Mouse (Mus musculus) kidney, adult 2 months (tissue): ENCODE data around the gene Fcho1. TPM values are rescaled to one million over a fixed set of nuclear protein-coding genes. Genes with fewer than 3 reads are reported as not detected.
"Not testable (repeated sequence)": the region's sequence is repeated elsewhere in the genome, so short reads cannot be mapped to it uniquely, and the experiment has no call there.

Source experiments
- DNase-seq: peaks from one replicate; pipeline ENCODE4 v3.0.0; 2021
- H3K27ac ChIP-seq: fragments of 200-500 bp; 2 replicates; pipeline ENCODE4 v1.5.1; 2012; ENCODE audit warnings: low read depth, low read length, control low read depth, inconsistent platforms; ENCODE audit not compliant: insufficient read depth
- H3K27me3 ChIP-seq: fragments of 200-500 bp; replicated peaks from 2 replicates; pipeline ENCODE4 v1.6.1; 2012; ENCODE audit warnings: mild to moderate bottlenecking, moderate library complexity, low read length, inconsistent platforms; ENCODE audit not compliant: control insufficient read depth, insufficient read depth
- H3K36me3 ChIP-seq: fragments of 200-500 bp; 2 replicates; pipeline ENCODE4 v1.6.1; 2012; ENCODE audit warnings: mild to moderate bottlenecking, moderate library complexity, low read length, inconsistent platforms; ENCODE audit not compliant: control insufficient read depth, insufficient read depth
- H3K4me1 ChIP-seq: fragments of 200-500 bp; 2 replicates; pipeline ENCODE4 v1.6.1; 2011; ENCODE audit warnings: low read length; ENCODE audit not compliant: control insufficient read depth, insufficient read depth
- H3K4me3 ChIP-seq: fragments of 200-500 bp; 2 replicates; pipeline ENCODE4 v1.5.1; 2011; ENCODE audit warnings: mild to moderate bottlenecking, low read depth, low read length, control low read depth; ENCODE audit not compliant: insufficient read depth
- CTCF ChIP-seq: fragments of 200-500 bp; conservative IDR thresholded peaks from 2 replicates; pipeline ENCODE4 v1.5.1; 2011; ENCODE audit warnings: low read depth, mild to moderate bottlenecking, control low read depth, low read length, moderate library complexity, mixed read lengths; ENCODE audit not compliant: insufficient read depth, insufficient read length
- POLR2A ChIP-seq: fragments of 200-500 bp; IDR thresholded peaks from one replicate; pipeline ENCODE4 v1.6.1; 2011; ENCODE audit warnings: low read depth, low read length, control low read depth
- WGBS: fragments of 180-500 bp; shearing (Covaris S2); methylation state at CpG from one replicate; pipeline ENCODE4 v1.1.7; 2018; 5-methylcytosine and 5-hydroxymethylcytosine counted together
- polyA plus RNA-seq: library from polyadenylated mRNA; depleted of rRNA; stranded (reverse); fragments of >200 nt; gene quantifications from 2 replicates; pipeline ENCODE4 v1.2.3, GENCODE M21; 2012; rRNA removed

Gene Fcho1
- polyA plus RNA-seq = 4.2 and 9.5 TPM in 2 replicates

DNA sequence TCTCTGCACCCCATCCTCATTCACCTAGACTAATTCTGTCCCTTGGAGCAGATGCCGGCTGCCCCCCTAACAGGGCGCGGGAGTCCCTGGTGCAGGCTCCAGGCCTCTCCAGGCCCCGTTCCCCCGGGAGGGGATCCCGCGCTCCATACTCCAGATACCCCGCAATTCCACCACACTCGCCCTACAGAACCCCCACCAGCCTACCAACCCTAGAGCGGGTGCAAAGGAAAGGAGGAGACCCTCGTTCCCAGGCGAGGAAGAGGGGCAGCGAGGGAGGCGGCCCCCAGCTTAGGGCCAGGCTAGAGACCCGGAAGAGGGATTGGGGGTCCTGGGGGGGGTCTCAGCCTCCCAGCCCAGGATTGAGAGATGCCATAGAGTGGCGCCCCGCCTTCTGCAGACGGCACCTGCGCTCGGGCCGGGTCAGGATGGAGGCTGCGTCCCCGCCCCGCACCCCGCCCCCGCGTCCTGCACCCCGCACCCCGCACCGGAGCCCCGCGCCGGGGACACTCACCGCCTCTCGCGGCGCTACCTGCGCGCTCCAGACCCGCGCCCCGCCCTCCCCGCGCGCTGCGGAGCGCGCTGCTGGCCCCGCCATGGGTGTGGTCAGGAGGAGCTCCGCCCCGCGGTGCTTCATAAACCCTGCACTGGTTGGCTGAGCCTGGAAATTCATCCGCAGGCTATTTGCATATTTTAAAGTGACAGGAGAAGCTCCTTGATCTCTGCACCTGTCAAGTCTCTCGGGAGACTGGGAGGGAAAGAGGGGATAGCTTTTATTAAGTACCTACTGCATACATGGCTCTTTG, at the start of gene Fcho1:
Fcho1 (minus strand) TSS at position 595 of the 803 bp plus-strand sequence.
- peak; percentile 71 for DNase-seq
- WGBS = 2% methylated on average over 44 of the region's 54 CpGs
- H3K4me3 ChIP-seq = peak within 1 kb of the TSS; percentile 38
- H3K36me3 ChIP-seq = no peaks in the 10 kb centered on the region
- TF ChIP-seq POLR2A (no peak), CTCF (no peak)
- H3K27ac ChIP-seq = no peak within 1 kb of the TSS
- H3K27me3 ChIP-seq = no peaks in the 10 kb centered on the region
- H3K4me1 ChIP-seq = no peaks in the 10 kb centered on the region

DNA sequence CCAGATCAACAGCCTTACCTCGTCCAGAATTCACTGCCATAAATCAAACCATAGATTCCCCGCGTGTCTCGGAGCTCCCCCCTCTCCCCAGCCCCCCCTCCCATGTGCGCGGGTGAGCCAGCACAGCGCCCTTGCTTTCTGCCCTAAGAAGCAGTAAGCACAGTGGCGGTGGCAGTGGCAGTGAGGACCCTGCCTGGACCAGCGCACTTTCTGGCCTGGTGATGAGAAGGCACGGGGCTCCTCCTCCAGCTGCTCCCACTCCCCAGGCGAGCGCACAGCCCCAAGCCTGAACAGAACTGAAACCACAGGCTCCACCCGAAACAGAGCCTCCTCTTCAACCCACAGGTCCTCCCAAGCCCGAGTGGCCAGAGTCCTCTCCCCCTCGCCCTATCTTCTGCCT, 45.8 kb upstream of the Fcho1 start:
- no peaks in the 10 kb centered on the region for H3K36me3 ChIP-seq
- H3K27me3 ChIP-seq = no peaks in the 10 kb centered on the region
- no peak overlapping the region for H3K4me3 ChIP-seq
- no peak for TF ChIP-seq POLR2A
- no peak for TF ChIP-seq CTCF
- DNase-seq = no peak
- H3K4me1 ChIP-seq = no peaks in the 10 kb centered on the region
- WGBS = 90% methylated on average over 15 of the region's 15 CpGs
- no peak overlapping the region for H3K27ac ChIP-seq

DNA sequence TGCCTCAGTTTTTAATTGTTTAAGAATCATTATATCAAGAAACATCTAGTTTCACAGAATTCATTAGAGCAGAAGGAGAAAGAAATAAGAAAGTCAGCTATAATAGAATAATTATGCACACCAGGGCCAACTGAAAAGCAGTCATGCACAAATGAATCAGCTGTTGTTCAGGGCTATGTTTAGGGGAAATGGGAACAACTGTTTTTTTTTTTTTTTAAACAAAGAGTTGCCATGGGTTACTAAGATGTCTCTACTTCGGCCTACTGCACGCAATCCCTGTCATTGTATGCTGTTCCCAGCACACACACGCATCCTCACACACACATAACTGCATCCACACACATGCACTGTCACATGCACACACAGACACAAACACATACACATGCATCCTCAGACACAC, 33.3 kb upstream of the Fcho1 start:
- Histone ChIP-seq H3K36me3 (no peaks in the 10 kb centered on the region), H3K4me3 (no peak overlapping the region), H3K4me1 (no peaks in the 10 kb centered on the region), H3K27me3 (no peaks in the 10 kb centered on the region), H3K27ac (no peak overlapping the region)
- no peak for DNase-seq
- 80% methylated on average over 3 of the region's 3 CpGs for WGBS
- TF ChIP-seq CTCF (no peak), POLR2A (no peak)

DNA sequence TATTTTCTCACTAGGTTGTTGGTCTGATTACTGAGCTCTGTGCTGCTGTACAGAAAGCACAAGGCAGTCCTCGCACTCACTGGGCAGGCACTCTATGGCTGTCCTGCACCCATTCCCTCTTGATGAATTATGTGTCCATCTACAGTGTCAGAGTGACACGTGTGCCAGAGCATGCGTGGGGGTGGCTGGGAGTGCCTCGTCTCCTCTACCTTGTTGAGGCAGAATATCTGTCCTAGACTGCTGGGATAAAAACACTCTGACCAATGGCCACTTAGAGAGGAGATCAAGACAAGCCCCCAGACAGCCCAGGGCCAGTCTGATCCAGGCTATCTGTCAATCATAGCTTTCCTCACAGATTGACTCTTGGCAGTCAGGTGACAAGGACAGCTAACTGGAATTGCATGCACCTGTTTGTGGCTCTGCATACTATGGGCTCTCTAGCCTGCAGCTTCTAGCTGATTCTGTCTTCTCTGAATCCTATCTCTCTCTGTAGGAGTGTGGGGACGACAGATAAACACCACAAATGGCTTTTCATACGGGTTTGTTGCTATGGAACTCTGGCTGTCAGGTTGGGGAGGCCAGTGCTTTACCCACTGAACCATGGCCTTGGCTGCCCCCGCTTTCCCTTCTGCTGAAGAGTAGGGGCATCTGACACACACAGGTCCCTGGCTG, 27.5 kb upstream of the Fcho1 start:
- not testable (repeated sequence) for DNase-seq, H3K27me3 ChIP-seq, H3K4me3 ChIP-seq, H3K36me3 ChIP-seq, H3K27ac ChIP-seq, H3K4me1 ChIP-seq
- 47% methylated on average over 7 of the region's 7 CpGs for WGBS

DNA sequence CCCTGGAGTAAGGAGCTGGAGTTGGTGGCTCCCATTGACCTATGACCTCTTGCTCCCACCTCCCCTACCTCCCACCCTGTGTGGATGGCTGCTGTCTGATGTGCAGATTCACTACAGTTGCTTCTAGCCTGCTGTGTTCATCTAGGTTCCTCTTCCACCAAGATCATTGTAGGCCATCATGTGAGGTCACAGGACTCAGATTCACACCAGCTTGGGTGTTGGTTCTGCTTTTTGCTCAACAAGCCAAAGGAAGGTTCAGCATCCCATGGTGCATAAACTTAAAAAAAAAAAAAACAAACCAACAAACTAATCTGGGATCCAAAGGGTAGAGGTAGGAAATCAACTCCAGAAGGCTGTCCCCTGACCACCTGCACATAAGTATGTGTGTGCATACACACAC, 26.7 kb upstream of the Fcho1 start:
- not testable (repeated sequence) for H3K4me3 ChIP-seq, H3K27me3 ChIP-seq, H3K27ac ChIP-seq, DNase-seq, H3K36me3 ChIP-seq, H3K4me1 ChIP-seq

DNA sequence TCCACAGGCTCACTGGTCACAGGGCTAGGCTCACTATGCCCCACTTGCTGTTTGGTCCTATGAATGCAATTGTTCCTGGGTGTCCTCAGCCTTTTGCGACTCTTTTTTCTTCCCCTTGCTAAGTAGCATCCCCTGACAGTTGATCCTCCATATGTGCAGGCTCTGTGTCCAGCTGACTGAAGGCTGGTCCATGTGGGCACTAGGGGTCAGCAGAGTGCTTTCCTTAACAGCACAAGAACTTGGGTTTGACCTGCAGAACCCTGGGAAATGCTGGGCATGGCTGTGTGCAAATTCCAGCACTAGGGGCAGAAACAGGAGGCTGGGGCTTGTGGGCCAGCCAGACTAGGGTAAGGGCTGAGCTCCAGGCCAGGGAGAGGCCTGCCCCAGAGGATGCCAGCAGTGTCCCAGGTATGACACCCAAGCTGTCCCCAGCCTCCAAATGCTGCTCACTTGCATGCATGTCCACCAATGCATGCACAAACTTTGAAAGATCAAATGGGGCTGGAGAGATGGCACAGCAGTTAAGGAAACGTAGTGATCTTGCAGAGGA, 25.9 kb upstream of the Fcho1 start:
- 36% methylated on average over 2 of the region's 2 CpGs for WGBS
- not testable (repeated sequence) for H3K27me3 ChIP-seq, H3K4me1 ChIP-seq, H3K4me3 ChIP-seq, H3K27ac ChIP-seq, H3K36me3 ChIP-seq
- DNase-seq = peak; percentile 50
- TF ChIP-seq CTCF = peak; percentile 39; the same call in 1 of the 2 replicates

DNA sequence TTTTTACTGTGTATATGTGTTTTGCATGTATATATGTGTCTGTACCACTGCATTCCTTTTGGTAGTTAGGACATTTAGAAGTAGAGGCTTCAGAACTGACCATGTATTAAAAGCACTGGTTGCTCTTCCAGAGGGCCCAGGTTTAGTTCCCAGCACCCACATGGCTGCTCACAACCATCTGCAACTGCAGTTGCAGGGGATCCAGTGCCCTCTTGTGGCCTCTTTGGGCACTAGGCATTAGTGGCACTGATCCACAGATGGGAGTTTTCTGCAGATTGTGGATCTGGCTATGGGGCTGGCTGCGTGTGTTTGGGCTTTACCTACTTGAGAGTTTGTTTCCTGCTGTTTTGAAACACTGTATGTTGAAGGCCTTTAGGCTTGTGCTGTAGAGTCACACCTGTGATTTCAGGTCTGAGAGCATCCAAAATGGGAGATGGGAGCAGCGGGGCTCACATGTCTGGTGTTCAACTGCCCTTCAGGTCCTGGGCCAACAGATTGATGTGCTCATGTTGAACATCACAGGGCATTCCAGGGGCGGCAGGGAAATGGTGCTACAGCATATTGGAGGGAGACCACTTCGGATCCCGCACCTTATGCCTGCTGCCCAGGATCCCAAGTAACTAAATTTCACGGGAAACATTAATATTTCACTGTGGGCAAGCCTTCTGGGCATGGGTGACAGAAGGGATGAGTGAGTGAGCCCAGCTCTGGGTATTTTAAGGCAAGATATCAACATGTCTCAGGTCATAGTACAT, 24.0 kb upstream of the Fcho1 start:
- 87% methylated on average over 6 of the region's 6 CpGs for WGBS
- not testable (repeated sequence) for H3K4me1 ChIP-seq, DNase-seq, H3K27ac ChIP-seq, H3K36me3 ChIP-seq, H3K4me3 ChIP-seq, H3K27me3 ChIP-seq

DNA sequence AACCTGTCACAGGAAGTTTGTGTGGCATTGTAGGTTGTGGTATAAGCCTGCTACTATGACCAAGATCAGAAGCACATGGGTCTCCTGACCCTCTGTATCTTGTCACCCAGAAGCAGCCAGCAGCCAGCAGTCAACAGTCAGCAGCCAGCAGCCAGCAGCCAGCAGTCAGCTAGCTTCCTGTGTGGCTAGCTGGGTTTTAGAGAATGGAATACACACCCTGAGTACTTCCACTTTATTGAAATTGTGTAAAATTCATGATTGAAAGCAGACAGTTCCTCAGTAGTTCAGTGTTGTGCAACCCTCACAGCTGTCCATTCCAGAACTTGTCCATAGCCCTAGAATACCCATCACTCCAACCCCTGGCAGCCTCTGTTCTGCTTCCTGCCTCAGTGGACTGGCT, 21.6 kb upstream of the Fcho1 start:
- not testable (repeated sequence) for DNase-seq

More for the DNA sequence above, 21.6 kb upstream of the Fcho1 start:
- H3K36me3 ChIP-seq, H3K4me1 ChIP-seq, H3K27me3 ChIP-seq, H3K27ac ChIP-seq, H3K4me3 ChIP-seq: not testable (repeated sequence)
